Mouse (Mus musculus) heart, postnatal 0 days (tissue): ENCODE results near the gene Krtap3-3.

Experiments used
- CTCF ChIP-seq: IDR thresholded peaks from 2 replicates; pipeline ENCODE4 v1.5.1; 2016; ENCODE audit warnings: antibody characterized with exemption, control low read depth, low read depth
- EP300 ChIP-seq: IDR thresholded peaks from 2 replicates; pipeline ENCODE4 v1.6.1; 2016; ENCODE audit warnings: antibody characterized with exemption, low read depth

- TF ChIP-seq CTCF (no peak), EP300 (no peak)
These were observed 5.5 kb upstream of the Krtap3-3 start for GRCm38 (mm10) chr11:99556195-99556594.
